Mouse (Mus musculus) heart, adult 2 months (tissue): ENCODE data around the gene Ppard. TPM values are rescaled to one million over a fixed set of nuclear protein-coding genes. Genes with fewer than 3 reads are reported as not detected.

Experiments used
- DNase-seq, 2 experiments: peaks; one replicate each; pipeline ENCODE4 v3.0.0; 2021
- H3K27ac ChIP-seq: fragments of 200-600 bp; 2 replicates; pipeline ENCODE4 v1.8.1; 2022
- H3K27me3 ChIP-seq: fragments of 200-500 bp; 2 replicates; pipeline ENCODE4 v1.6.1; 2012; ENCODE audit warnings: mild to moderate bottlenecking, low read length, inconsistent platforms, mixed read lengths; ENCODE audit not compliant: control insufficient read depth, insufficient read depth
- H3K36me3 ChIP-seq: fragments of 200-500 bp; 2 replicates; pipeline ENCODE4 v1.6.1; 2012; ENCODE audit warnings: low read length, inconsistent platforms; ENCODE audit not compliant: control insufficient read depth, insufficient read depth
- H3K4me1 ChIP-seq: fragments of 200-500 bp; 2 replicates; pipeline ENCODE4 v1.6.1; 2011; ENCODE audit warnings: low read length; ENCODE audit not compliant: control insufficient read depth, insufficient read depth
- H3K4me3 ChIP-seq: fragments of 200-600 bp; 2 replicates; pipeline ENCODE4 v1.8.1; 2022
- H3K79me2 ChIP-seq: fragments of 200-500 bp; replicated peaks from 2 replicates; pipeline ENCODE4 v1.6.1; 2012; ENCODE audit warnings: mild to moderate bottlenecking, inconsistent platforms, low read length, moderate library complexity, mixed read lengths; ENCODE audit not compliant: control insufficient read depth, insufficient read depth
- H3K9ac ChIP-seq: fragments of 200-500 bp; 2 replicates; pipeline ENCODE4 v1.6.1; 2012; ENCODE audit warnings: low read depth, mild to moderate bottlenecking, control low read depth, inconsistent platforms, low read length, mixed read lengths
- CTCF ChIP-seq: fragments of 200-600 bp; IDR thresholded peaks from 2 replicates; pipeline ENCODE4 v1.8.1; 2022; ENCODE audit warnings: antibody characterized with exemption, mild to moderate bottlenecking, moderate library complexity
- EP300 ChIP-seq: fragments of 200-500 bp; IDR thresholded peaks from 2 replicates; pipeline ENCODE4 v1.6.1; 2011; ENCODE audit warnings: low read depth, low read length, control low read depth; ENCODE audit not compliant: insufficient read depth
- POLR2A ChIP-seq: fragments of 200-500 bp; IDR thresholded peaks from 2 replicates; pipeline ENCODE4 v1.6.1; 2011; ENCODE audit warnings: mild to moderate bottlenecking, low read depth, low read length, control low read depth; ENCODE audit not compliant: insufficient read depth
- WGBS: fragments of 180-500 bp; shearing (Covaris S2); methylation state at CpG from one replicate; pipeline ENCODE4 v1.1.7; 2018; 5-methylcytosine and 5-hydroxymethylcytosine counted together
- intact Hi-C: fragments of 180-260 bp; cut with DNase I; formaldehyde crosslinking; loops from one replicate; pipeline ENCODE4 v1.15.1; 2025
- polyA plus RNA-seq: library from polyadenylated mRNA; depleted of rRNA; stranded (reverse); fragments of >200 nt; gene quantifications from 2 replicates; pipeline ENCODE4 v1.2.3, GENCODE M21; 2012
- total RNA-seq, 2 experiments: library from RNA; stranded (reverse); gene quantifications; 2 replicates each; pipeline ENCODE4 v1.2.3; 2021

Ppard gene
- total and polyA plus RNA-seq, 3 experiments, result 31.5 to 35.9 (median 33.0) TPM

GRCm38 (mm10) chr17:28291346-28291745, 58.8 kb downstream of the Ppard start:
- Histone ChIP-seq H3K4me3 (no peak overlapping the region), H3K36me3 (no peaks in the 10 kb centered on the region), H3K27ac (no peak overlapping the region), H3K9ac (no peak overlapping the region), H3K79me2 (no peaks in the 10 kb centered on the region), H3K4me1 (peaks cover 8% of the 10 kb centered on the region), H3K27me3 (no peaks in the 10 kb centered on the region)
- no peak for DNase-seq
- 87% methylated on average over 7 of the region's 7 CpGs for WGBS
- no peak for TF ChIP-seq POLR2A
- TF ChIP-seq CTCF, result no peak
- TF ChIP-seq EP300, result no peak
- intact Hi-C loops, result no loop called here

- H3K79me2 ChIP-seq, result no peaks in the 10 kb centered on the region
- DNase-seq, result no peak
- no peaks in the 10 kb centered on the region for H3K27me3 ChIP-seq
- H3K36me3 ChIP-seq, result no peaks in the 10 kb centered on the region
- intact Hi-C loops, result no loop called here
- H3K4me3 ChIP-seq, result no peak overlapping the region
- H3K4me1 ChIP-seq, result peaks cover 1% of the 10 kb centered on the region; the same call in 1 of the 2 replicates
- 67% methylated on average over 4 of the region's 4 CpGs for WGBS
- H3K27ac ChIP-seq, result no peak overlapping the region
- H3K9ac ChIP-seq, result no peak overlapping the region
- TF ChIP-seq POLR2A (no peak), EP300 (no peak), CTCF (no peak)
Measured at GRCm38 (mm10) chr17:28293716-28294115, 61.2 kb downstream of the Ppard start.

- no peaks in the 10 kb centered on the region for H3K79me2 ChIP-seq
- no peak overlapping the region for H3K4me3 ChIP-seq
- no peak overlapping the region for H3K27ac ChIP-seq
- no peaks in the 10 kb centered on the region for H3K27me3 ChIP-seq
- H3K9ac ChIP-seq, result no peak overlapping the region
- intact Hi-C loops, result no loop called here
- H3K4me1 ChIP-seq, result peaks cover 1% of the 10 kb centered on the region; the same call in 1 of the 2 replicates
- WGBS, result 64% methylated on average over 17 of the region's 17 CpGs
- H3K36me3 ChIP-seq, result no peaks in the 10 kb centered on the region
- TF ChIP-seq POLR2A, result no peak
- TF ChIP-seq EP300, result no peak
- TF ChIP-seq CTCF, result no peak
- DNase-seq, result peak in 1 of 2 experiments; percentile 48
Measured at GRCm38 (mm10) chr17:28294449-28295333, 62.2 kb downstream of the Ppard start.

- Histone ChIP-seq H3K79me2 (no peaks in the 10 kb centered on the region), H3K36me3 (no peaks in the 10 kb centered on the region), H3K27ac (no peak overlapping the region), H3K4me1 (no peaks in the 10 kb centered on the region), H3K4me3 (no peak overlapping the region), H3K27me3 (no peaks in the 10 kb centered on the region), H3K9ac (no peak overlapping the region)
- no peak for DNase-seq
- TF ChIP-seq POLR2A, result no peak
- no peak for TF ChIP-seq CTCF
- no peak for TF ChIP-seq EP300
- intact Hi-C loops, result no loop called here
- WGBS, result 95% methylated on average over 17 of the region's 17 CpGs
Measured at GRCm38 (mm10) chr17:28298888-28299287, 66.4 kb downstream of the Ppard start.

- H3K27me3 ChIP-seq, result no peaks in the 10 kb centered on the region
- H3K4me1 ChIP-seq, result no peaks in the 10 kb centered on the region
- no peak overlapping the region for H3K4me3 ChIP-seq
- 54% methylated on average over 10 of the region's 11 CpGs for WGBS
- TF ChIP-seq CTCF (no peak), POLR2A (no peak), EP300 (no peak)
- H3K36me3 ChIP-seq, result no peaks in the 10 kb centered on the region
- DNase-seq, result no peak
- H3K9ac ChIP-seq, result no peak overlapping the region
- no peak overlapping the region for H3K27ac ChIP-seq
- intact Hi-C loops, result no loop called here
- no peaks in the 10 kb centered on the region for H3K79me2 ChIP-seq
Measured at GRCm38 (mm10) chr17:28299669-28300320, 67.3 kb downstream of the Ppard start.

GRCm38 (mm10) chr17:28300323-28300722, 67.8 kb downstream of the Ppard start:
- Histone ChIP-seq H3K27me3 (no peaks in the 10 kb centered on the region), H3K27ac (no peak overlapping the region), H3K9ac (no peak overlapping the region), H3K4me3 (no peak overlapping the region), H3K4me1 (no peaks in the 10 kb centered on the region), H3K79me2 (no peaks in the 10 kb centered on the region), H3K36me3 (no peaks in the 10 kb centered on the region)
- TF ChIP-seq POLR2A (no peak), EP300 (no peak), CTCF (no peak)
- DNase-seq, result no peak
- WGBS, result 61% methylated on average over 9 of the region's 9 CpGs
- intact Hi-C loops, result no loop called here
